Mouse (Mus musculus) macrophage (primary cell): Measurements from ENCODE around the gene Tbck. TPM values are rescaled to one million over a fixed set of nuclear protein-coding genes. Genes with fewer than 3 reads are reported as not detected.

Source experiments
- H3K27ac ChIP-seq: fragments of 350-480 bp; formaldehyde crosslinking; 2 replicates; pipeline ENCODE4 v1.9.0; 2021
- H3K36me3 ChIP-seq: fragments of 350-480 bp; formaldehyde crosslinking; 2 replicates; pipeline ENCODE4 v1.9.0; 2021; ENCODE audit errors: inconsistent target
- H3K4me3 ChIP-seq: fragments of 350-480 bp; formaldehyde crosslinking; 2 replicates; pipeline ENCODE4 v1.9.0; 2021; ENCODE audit errors: inconsistent target
- H3K79me2 ChIP-seq: fragments of 350-480 bp; formaldehyde crosslinking; 2 replicates; pipeline ENCODE4 v1.9.0; 2021; ENCODE audit errors: inconsistent target
- WGBS: methylation state at CpG from one replicate; pipeline ENCODE4 v1.1.7; 2026; ENCODE audit warnings: inconsistent platforms; ENCODE audit not compliant: missing documents; 5-methylcytosine and 5-hydroxymethylcytosine counted together
- polyA plus RNA-seq: library from polyadenylated mRNA; stranded (reverse); fragments of 250-400 nt; gene quantifications from 3 replicates; pipeline ENCODE4 v1.2.4, GENCODE M21; 2018; ENCODE audit warnings: inconsistent platforms

Gene Tbck
- polyA plus RNA-seq, 1 experiment from 2014 or later = 13.4 TPM

GRCm38 (mm10) chr3:132717316-132717715 lies 33.4 kb downstream of the Tbck start:
- H3K27ac ChIP-seq = no peak overlapping the region
- H3K36me3 ChIP-seq = peaks cover 47% of the 10 kb centered on the region
- H3K4me3 ChIP-seq = no peak overlapping the region
- H3K79me2 ChIP-seq = no peaks in the 10 kb centered on the region
- 89% methylated on average over 4 of the region's 4 CpGs for WGBS

GRCm38 (mm10) chr3:132724326-132724725 lies 40.4 kb downstream of the Tbck start:
- Histone ChIP-seq H3K27ac (no peak overlapping the region), H3K36me3 (peaks cover 76% of the 10 kb centered on the region), H3K79me2 (no peaks in the 10 kb centered on the region), H3K4me3 (no peak overlapping the region)
- WGBS = 95% methylated on average over 3 of the region's 3 CpGs

- peaks cover 13% of the 10 kb centered on the region; the same call in 1 of the 2 replicates for H3K36me3 ChIP-seq
- WGBS = 91% methylated on average over 10 of the region's 10 CpGs
- H3K27ac ChIP-seq = no peak overlapping the region
- no peaks in the 10 kb centered on the region for H3K79me2 ChIP-seq
- no peak overlapping the region for H3K4me3 ChIP-seq
Observed at GRCm38 (mm10) chr3:132744287-132745146, 60.6 kb downstream of the Tbck start.

GRCm38 (mm10) chr3:132747036-132747435 lies 63.1 kb downstream of the Tbck start:
- Histone ChIP-seq H3K36me3 (peaks cover 13% of the 10 kb centered on the region; the same call in 1 of the 2 replicates), H3K4me3 (no peak overlapping the region), H3K79me2 (no peaks in the 10 kb centered on the region), H3K27ac (no peak overlapping the region)
- 43% methylated on average over 3 of the region's 3 CpGs for WGBS

- Histone ChIP-seq H3K27ac (no peak overlapping the region), H3K4me3 (no peak overlapping the region), H3K36me3 (peaks cover 7% of the 10 kb centered on the region; the same call in 1 of the 2 replicates), H3K79me2 (no peaks in the 10 kb centered on the region)
- WGBS = 63% methylated on average over 14 of the region's 14 CpGs
Observed at GRCm38 (mm10) chr3:132747766-132748165, 63.8 kb downstream of the Tbck start.

- no peaks in the 10 kb centered on the region for H3K79me2 ChIP-seq
- H3K27ac ChIP-seq = no peak overlapping the region
- H3K36me3 ChIP-seq = peaks cover 6% of the 10 kb centered on the region
- no peak overlapping the region for H3K4me3 ChIP-seq
- WGBS = 96% methylated on average over 3 of the region's 3 CpGs
Observed at GRCm38 (mm10) chr3:132748750-132749149, 64.8 kb downstream of the Tbck start.

- H3K27ac ChIP-seq = no peak overlapping the region
- no peak overlapping the region for H3K4me3 ChIP-seq
- no peaks in the 10 kb centered on the region for H3K79me2 ChIP-seq
- peaks cover 11% of the 10 kb centered on the region for H3K36me3 ChIP-seq
- 65% methylated on average over 4 of the region's 4 CpGs for WGBS
Observed at GRCm38 (mm10) chr3:132752772-132753171, 68.8 kb downstream of the Tbck start.

- peaks cover 11% of the 10 kb centered on the region for H3K36me3 ChIP-seq
- H3K79me2 ChIP-seq = no peaks in the 10 kb centered on the region
- WGBS = 11% methylated on average over 1 of the region's 1 CpGs
- no peak overlapping the region for H3K27ac ChIP-seq
- no peak overlapping the region for H3K4me3 ChIP-seq
Observed at GRCm38 (mm10) chr3:132756274-132756673, 72.3 kb downstream of the Tbck start.

- H3K36me3 ChIP-seq = 0 out of 2 replicates have a peak, but pooled peaks cover 7% of the 10 kb centered on the region
- H3K79me2 ChIP-seq = no peaks in the 10 kb centered on the region
- H3K4me3 ChIP-seq = no peak overlapping the region
- WGBS = 96% methylated on average over 17 of the region's 17 CpGs
- H3K27ac ChIP-seq = no peak overlapping the region
Observed at GRCm38 (mm10) chr3:132766033-132766726, 82.2 kb downstream of the Tbck start.

GRCm38 (mm10) chr3:132772054-132772453 lies 88.1 kb downstream of the Tbck start:
- peaks cover 12% of the 10 kb centered on the region; the same call in 1 of the 2 replicates for H3K36me3 ChIP-seq
- WGBS = 99% methylated on average over 7 of the region's 7 CpGs

GRCm38 (mm10) chr3:132776686-132777085 lies 92.7 kb downstream of the Tbck start:
- H3K4me3 ChIP-seq = no peak overlapping the region
- no peak overlapping the region for H3K27ac ChIP-seq
- no peaks in the 10 kb centered on the region for H3K79me2 ChIP-seq
- peaks cover 15% of the 10 kb centered on the region; the same call in 1 of the 2 replicates for H3K36me3 ChIP-seq
- whole genome bisulfite sequencing = 97% methylated on average over 7 of the region's 7 CpGs

More at GRCm38 (mm10) chr3:132772054-132772453, 88.1 kb downstream of the Tbck start:
- Histone ChIP-seq H3K79me2 (no peaks in the 10 kb centered on the region), H3K27ac (no peak overlapping the region), H3K4me3 (no peak overlapping the region)

- Histone ChIP-seq H3K27ac (no peak overlapping the region), H3K36me3 (peaks cover 9% of the 10 kb centered on the region; the same call in 1 of the 2 replicates), H3K79me2 (no peaks in the 10 kb centered on the region), H3K4me3 (no peak overlapping the region)
- 95% methylated on average over 2 of the region's 2 CpGs for WGBS
Observed at GRCm38 (mm10) chr3:132781103-132781502, 97.2 kb downstream of the Tbck start.

- no peaks in the 10 kb centered on the region for H3K79me2 ChIP-seq
- no peak overlapping the region for H3K27ac ChIP-seq
- no peak overlapping the region for H3K4me3 ChIP-seq
- no peaks in the 10 kb centered on the region for H3K36me3 ChIP-seq
- 89% methylated on average over 1 of the region's 1 CpGs for WGBS
Observed at GRCm38 (mm10) chr3:132783087-132783486, 99.1 kb downstream of the Tbck start.

- no peaks in the 10 kb centered on the region for H3K36me3 ChIP-seq
- 93% methylated on average over 4 of the region's 6 CpGs for WGBS
- no peak overlapping the region for H3K27ac ChIP-seq
- H3K79me2 ChIP-seq = no peaks in the 10 kb centered on the region
- no peak overlapping the region for H3K4me3 ChIP-seq
Observed at GRCm38 (mm10) chr3:132784732-132785131, 100.8 kb downstream of the Tbck start.

GRCm38 (mm10) chr3:132786690-132787089 lies 102.7 kb downstream of the Tbck start:
- no peaks in the 10 kb centered on the region for H3K79me2 ChIP-seq

More at GRCm38 (mm10) chr3:132786690-132787089, 102.7 kb downstream of the Tbck start:
- H3K36me3 ChIP-seq = no peaks in the 10 kb centered on the region
- WGBS = 89% methylated on average over 3 of the region's 3 CpGs
- no peak overlapping the region for H3K27ac ChIP-seq
- no peak overlapping the region for H3K4me3 ChIP-seq
